Mouse (Mus musculus) lung, embryonic 14.5 days (tissue): ENCODE results near the gene Wnt1. TPM values are rescaled to one million over a fixed set of nuclear protein-coding genes. Genes with fewer than 3 reads are reported as not detected.

Experiments
- ATAC-seq: fragments of 200-750 bp; cut with Nextera tagmentation; 2 replicates; pipeline ENCODE4 v1.8.0; 2017; ENCODE audit warnings: mild to moderate bottlenecking, moderate TSS enrichment, moderate library complexity; ENCODE audit not compliant: insufficient read depth
- DNase-seq: peaks from one replicate; pipeline ENCODE4 v3.0.0-alpha.2; 2015
- H3K27ac ChIP-seq: fragments of 300-500 bp; sonication (generic); 2 replicates; pipeline ENCODE4 v1.5.1; 2014; ENCODE audit warnings: low read depth, mild to moderate bottlenecking, moderate library complexity
- H3K27me3 ChIP-seq: fragments of 300-500 bp; sonication (generic); 2 replicates; pipeline ENCODE4 v1.6.1; 2014; ENCODE audit warnings: low read length, control low read depth; ENCODE audit not compliant: insufficient read depth
- H3K36me3 ChIP-seq: fragments of 300-500 bp; sonication (generic); 2 replicates; pipeline ENCODE4 v1.6.1; 2014; ENCODE audit warnings: control low read depth; ENCODE audit not compliant: insufficient read depth
- H3K4me1 ChIP-seq: fragments of 300-500 bp; sonication (generic); 2 replicates; pipeline ENCODE4 v1.6.1; 2014; ENCODE audit warnings: antibody characterized with exemption, control low read depth; ENCODE audit not compliant: insufficient read depth
- H3K4me2 ChIP-seq: fragments of 300-500 bp; sonication (generic); 2 replicates; pipeline ENCODE4 v1.6.1; 2014; ENCODE audit warnings: mild to moderate bottlenecking
- H3K4me3 ChIP-seq: fragments of 300-500 bp; sonication (generic); 2 replicates; pipeline ENCODE4 v1.5.1; 2014; ENCODE audit warnings: low read depth, low read length
- H3K9ac ChIP-seq: fragments of 300-500 bp; sonication (generic); 2 replicates; pipeline ENCODE4 v1.6.1; 2014
- H3K9me3 ChIP-seq: fragments of 300-500 bp; sonication (generic); 2 replicates; pipeline ENCODE4 v1.6.1; 2016; ENCODE audit warnings: low read depth, low read length, control low read depth
- CTCF ChIP-seq: IDR thresholded peaks from 2 replicates; pipeline ENCODE4 v1.5.1; 2016; ENCODE audit warnings: antibody characterized with exemption, low read depth
- WGBS: fragments of 180-500 bp; shearing (Covaris S2); extraction: QIAGEN DNeasy Blood & Tissue Kit; methylation state at CpG from one replicate; pipeline ENCODE4 v1.1.7; 2014; 5-methylcytosine and 5-hydroxymethylcytosine counted together
- polyA plus RNA-seq: library from polyadenylated mRNA; unstranded; fragments of >200 nt; fragmentation: Nextera tagmentation; extraction: Ambion mirVana; gene quantifications from 2 replicates; pipeline ENCODE4 v1.2.1, GENCODE M21; 2014

The Wnt1 gene
- polyA plus RNA-seq, 1 experiment from 2014 or later, result not detected

- DNase-seq, result no peak
- no peak overlapping the region for H3K9ac ChIP-seq
- WGBS, result under 1% methylated on average over 25 of the region's 25 CpGs
These were observed 11.4 kb upstream of the Wnt1 start for GRCm38 (mm10) chr15:98778191-98778770.

GRCm38 (mm10) chr15:98778806-98779205, 10.9 kb upstream of the Wnt1 start:
- TF ChIP-seq CTCF, result no peak
- no peak overlapping the region for H3K4me3 ChIP-seq
- no peak for ATAC-seq

More at GRCm38 (mm10) chr15:98778191-98778770, 11.4 kb upstream of the Wnt1 start:
- H3K27ac ChIP-seq, result no peak overlapping the region
- no peaks in the 10 kb centered on the region for H3K36me3 ChIP-seq
- H3K4me2 ChIP-seq, result peak overlapping the region; percentile 50
- H3K9me3 ChIP-seq, result no peaks in the 10 kb centered on the region
- no peak for TF ChIP-seq CTCF
- no peak for ATAC-seq
- H3K4me1 ChIP-seq, result no peaks in the 10 kb centered on the region
- peaks cover 87% of the 10 kb centered on the region for H3K27me3 ChIP-seq
- H3K4me3 ChIP-seq, result peak overlapping the region; percentile 24

GRCm38 (mm10) chr15:98780075-98780474, 9.6 kb upstream of the Wnt1 start:
- peaks cover 69% of the 10 kb centered on the region for H3K27me3 ChIP-seq
- H3K4me3 ChIP-seq, result no peak overlapping the region
- no peak for ATAC-seq
- H3K27ac ChIP-seq, result no peak overlapping the region
- no peaks in the 10 kb centered on the region for H3K9me3 ChIP-seq
- no peak for DNase-seq
- no peak overlapping the region for H3K4me2 ChIP-seq
- no peak for TF ChIP-seq CTCF
- H3K4me1 ChIP-seq, result no peaks in the 10 kb centered on the region
- H3K36me3 ChIP-seq, result no peaks in the 10 kb centered on the region
- WGBS, result 1% methylated on average over 8 of the region's 8 CpGs
- H3K9ac ChIP-seq, result no peak overlapping the region

More at GRCm38 (mm10) chr15:98778806-98779205, 10.9 kb upstream of the Wnt1 start:
- Histone ChIP-seq H3K36me3 (no peaks in the 10 kb centered on the region), H3K9me3 (no peaks in the 10 kb centered on the region), H3K27me3 (peaks cover 82% of the 10 kb centered on the region), H3K4me1 (no peaks in the 10 kb centered on the region), H3K27ac (no peak overlapping the region), H3K9ac (no peak overlapping the region), H3K4me2 (no peak overlapping the region)
- no peak for DNase-seq
- WGBS, result 4% methylated on average over 11 of the region's 11 CpGs

DNA sequence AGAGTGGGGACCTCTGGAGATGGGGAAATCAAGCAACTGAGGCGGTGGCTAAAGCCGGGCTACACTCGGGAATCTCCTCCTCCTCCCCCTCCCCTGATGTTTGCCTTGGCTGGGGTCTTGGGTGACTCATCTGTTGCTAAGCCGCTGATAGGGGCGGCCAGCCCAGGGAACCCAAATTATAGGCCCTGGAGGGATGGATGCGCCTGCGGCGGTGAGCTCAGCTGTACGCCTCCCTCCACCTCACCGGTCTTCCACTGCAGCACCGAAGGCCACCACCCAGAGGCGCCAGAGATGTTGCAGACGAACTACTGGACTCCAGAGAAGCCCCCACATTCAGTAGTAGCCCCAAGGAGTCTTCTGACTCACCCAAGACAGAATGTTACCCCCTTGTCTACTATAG, 9.1 kb upstream of the Wnt1 start:
- no peak for TF ChIP-seq CTCF
- H3K4me1 ChIP-seq, result no peaks in the 10 kb centered on the region
- WGBS, result 3% methylated on average over 13 of the region's 13 CpGs
- H3K9ac ChIP-seq, result no peak overlapping the region
- no peak overlapping the region for H3K4me2 ChIP-seq
- no peak for ATAC-seq
- H3K27me3 ChIP-seq, result peaks cover 67% of the 10 kb centered on the region
- no peak overlapping the region for H3K27ac ChIP-seq
- no peak overlapping the region for H3K4me3 ChIP-seq
- no peak for DNase-seq
- H3K36me3 ChIP-seq, result no peaks in the 10 kb centered on the region
- no peaks in the 10 kb centered on the region for H3K9me3 ChIP-seq

DNA sequence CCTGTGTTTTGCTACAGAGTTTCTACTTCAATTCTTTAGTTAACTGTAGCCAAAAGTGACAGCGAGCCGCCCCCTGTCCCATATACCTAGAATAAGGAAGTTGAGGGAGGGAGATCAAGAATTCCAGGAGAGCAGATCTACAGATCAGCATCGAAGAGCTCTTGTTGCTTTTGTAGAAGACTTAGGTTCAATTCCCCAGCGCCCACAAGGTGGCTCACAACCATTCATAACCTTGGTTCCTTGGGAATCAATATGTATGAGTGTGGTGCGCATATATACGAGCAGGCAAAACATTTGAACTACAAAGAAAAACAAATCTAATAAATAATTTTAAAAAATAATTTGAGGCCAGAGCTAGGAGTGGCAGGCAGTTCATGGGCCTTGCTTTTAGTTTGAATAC, 8.5 kb upstream of the Wnt1 start:
- no peak for DNase-seq
- Histone ChIP-seq H3K36me3 (no peaks in the 10 kb centered on the region), H3K27ac (no peak overlapping the region), H3K4me1 (no peaks in the 10 kb centered on the region), H3K4me3 (no peak overlapping the region), H3K9me3 (no peaks in the 10 kb centered on the region), H3K4me2 (no peak overlapping the region), H3K9ac (no peak overlapping the region), H3K27me3 (peaks cover 64% of the 10 kb centered on the region)
- no peak for TF ChIP-seq CTCF
- 28% methylated on average over 6 of the region's 6 CpGs for WGBS
- no peak for ATAC-seq

GRCm38 (mm10) chr15:98785744-98786143, 3.9 kb upstream of the Wnt1 start:
- Histone ChIP-seq H3K27ac (no peak overlapping the region), H3K9me3 (no peaks in the 10 kb centered on the region), H3K27me3 (peaks cover 54% of the 10 kb centered on the region), H3K9ac (no peak overlapping the region), H3K4me2 (no peak overlapping the region), H3K4me1 (no peaks in the 10 kb centered on the region), H3K4me3 (no peak overlapping the region), H3K36me3 (no peaks in the 10 kb centered on the region)
- DNase-seq (peak; percentile 70), ATAC-seq (no peak)
- WGBS, result 32% methylated on average over 7 of the region's 7 CpGs
- peak; percentile 74 for TF ChIP-seq CTCF

DNA sequence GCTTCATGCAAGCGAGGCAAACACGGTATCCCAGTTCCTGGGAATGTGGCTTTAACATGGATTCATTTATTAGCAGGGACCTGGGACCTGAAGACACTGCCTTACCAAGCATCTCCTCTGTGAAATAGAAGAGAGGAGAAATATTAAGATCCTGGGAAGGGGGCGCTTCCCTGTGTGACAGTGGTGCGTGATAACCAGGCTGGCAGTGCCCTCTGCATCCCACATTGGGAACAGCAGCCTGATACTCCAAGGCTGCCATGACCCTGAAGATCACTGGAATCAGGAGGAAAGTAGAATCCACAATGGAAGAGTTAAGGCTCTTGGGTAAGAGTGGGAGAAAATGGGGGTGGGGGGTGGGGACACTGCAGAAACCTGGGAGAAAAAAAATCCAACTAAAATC, 1.7 kb upstream of the Wnt1 start:
- Histone ChIP-seq H3K4me3 (no peak overlapping the region), H3K9ac (no peak overlapping the region), H3K4me1 (no peaks in the 10 kb centered on the region), H3K4me2 (no peak overlapping the region), H3K27ac (no peak overlapping the region), H3K36me3 (no peaks in the 10 kb centered on the region), H3K27me3 (peaks cover 64% of the 10 kb centered on the region), H3K9me3 (no peaks in the 10 kb centered on the region)
- WGBS, result 29% methylated on average over 4 of the region's 4 CpGs
- DNase-seq (peak; percentile 54), ATAC-seq (no peak)
- TF ChIP-seq CTCF, result peak; percentile 72
